Mouse (Mus musculus) olfactory bulb, adult 2 months (tissue): ENCODE data around the gene Ptprc.

Experiments used
- CTCF ChIP-seq: fragments of 200-500 bp; IDR thresholded peaks from 2 replicates; pipeline ENCODE4 v1.5.1; 2012; ENCODE audit warnings: low read depth, mild to moderate bottlenecking, low read length, moderate library complexity; ENCODE audit not compliant: insufficient read depth
- POLR2A ChIP-seq: fragments of 200-500 bp; IDR thresholded peaks from 2 replicates; pipeline ENCODE4 v1.6.1; 2012; ENCODE audit warnings: mild to moderate bottlenecking, low read depth, low read length, moderate library complexity; ENCODE audit not compliant: insufficient read depth

GRCm38 (mm10) chr1:138206041-138206440 is 30.5 kb upstream of the Ptprc start:
- TF ChIP-seq CTCF: no peak
- no peak for TF ChIP-seq POLR2A
